Mouse (Mus musculus): ENCODE data around the gene Fam228a. TPM values are rescaled to one million over a fixed set of nuclear protein-coding genes. Genes with fewer than 3 reads are reported as not detected.
"Not testable (repeated sequence)": the region's sequence is repeated elsewhere in the genome, so short reads cannot be mapped to it uniquely, and the experiment has no call there.

The Fam228a gene
- polyA plus RNA-seq, 1 experiment from 2014 or later: 0.13 TPM

DNA sequence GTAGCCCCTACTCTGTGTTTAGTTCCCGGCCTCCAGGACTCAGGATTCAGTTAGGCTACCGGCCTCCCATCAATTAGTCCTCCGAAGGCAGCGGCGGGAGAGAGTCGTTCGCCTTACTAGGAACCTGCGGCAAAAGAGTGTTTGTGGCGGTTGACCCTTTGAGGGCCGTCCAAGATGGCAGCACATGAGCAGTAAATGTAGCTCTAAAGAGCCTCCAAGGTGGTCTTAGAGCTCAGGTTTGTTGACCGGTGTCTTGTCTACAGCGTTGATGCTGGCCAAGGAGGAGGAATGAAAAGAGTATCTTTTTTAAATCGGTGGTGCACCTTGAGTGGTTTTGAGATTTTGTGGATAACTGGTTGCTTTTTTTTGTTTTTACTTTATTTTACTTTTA lies 31.1 kb upstream of the Fam228a start:
- peak overlapping the region; percentile 90 for H3K9ac ChIP-seq (ENCODE audit: low read length)
- H3K9me3 ChIP-seq (ENCODE audit: control insufficient read depth, low read length): no peaks in the 10 kb centered on the region
- H3K4me2 ChIP-seq (ENCODE audit: low read depth, low read length): peak overlapping the region; percentile 94
- peak overlapping the region; percentile 81 for H3K4me3 ChIP-seq (ENCODE audit: low read length)
- peak; percentile 42 for ATAC-seq (ENCODE audit: low read depth)
- H3K36me3 ChIP-seq (ENCODE audit: control insufficient read depth, insufficient read depth, low read length): no peaks in the 10 kb centered on the region
- no peaks in the 10 kb centered on the region; the same call in 1 of the 2 replicates for H3K4me1 ChIP-seq (replicated peaks; ENCODE audit: control insufficient read depth, insufficient read depth, low read length)
- 20% methylated on average over 13 of the region's 13 CpGs for WGBS
- H3K27me3 ChIP-seq (ENCODE audit: control insufficient read depth, insufficient read depth, low read depth, low read length): no peaks in the 10 kb centered on the region
- peak overlapping the region; percentile 90 for H3K27ac ChIP-seq (ENCODE audit: low read length)

DNA sequence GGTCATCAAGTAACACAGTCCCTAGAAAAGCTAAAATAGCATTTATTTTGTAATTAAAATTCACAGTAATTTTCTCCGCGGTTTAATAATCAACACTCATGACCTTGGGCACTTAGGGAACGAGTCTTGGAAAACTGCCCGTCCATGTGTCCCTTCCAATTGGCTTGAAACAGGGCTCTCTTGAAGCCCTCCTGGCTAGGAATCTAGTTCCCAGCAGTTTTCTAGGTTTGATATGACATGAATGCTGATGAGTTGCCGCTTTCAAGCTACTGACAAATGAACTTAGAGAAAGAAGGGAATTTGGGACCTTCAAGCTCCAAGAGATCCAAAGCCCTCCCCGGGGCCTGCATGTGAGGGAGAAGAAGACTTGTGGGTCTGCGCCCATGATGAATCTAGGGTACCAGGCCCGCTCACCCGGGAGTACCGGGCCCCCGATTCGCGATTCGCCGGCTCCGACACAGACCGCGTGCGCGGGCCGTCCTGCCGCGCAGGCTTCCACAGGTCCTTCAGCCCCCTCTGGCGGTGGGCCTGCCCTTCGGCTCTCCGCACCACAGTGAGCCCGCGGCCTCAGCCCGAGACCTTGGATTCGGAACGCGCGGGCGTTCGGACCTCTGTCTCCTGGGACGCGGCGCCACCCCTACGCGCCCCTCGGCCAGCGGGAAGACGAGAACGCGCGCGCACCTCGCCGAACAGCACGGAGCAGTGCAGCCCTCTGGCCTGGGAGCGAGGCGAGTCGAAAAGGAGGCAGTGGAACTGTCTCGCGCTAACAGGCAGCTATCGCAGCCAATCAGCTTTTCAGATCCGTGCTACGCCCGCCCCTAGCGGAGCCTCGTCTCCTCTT lies 30.5 kb upstream of the Fam228a start, which contains the start of the genes Pfn4 and Fam228b:
Gene Pfn4 (plus strand): TSS at position 531 of the 841 bp plus-strand sequence.
Gene Fam228b (minus strand): TSS at position 776 of the 841 bp plus-strand sequence.
- Histone ChIP-seq H3K9me3 (ENCODE audit: control insufficient read depth, low read length) (no peaks in the 10 kb centered on the region), H3K4me2 (ENCODE audit: low read depth, low read length) (peak within 1 kb of the TSS; percentile 94), H3K36me3 (ENCODE audit: control insufficient read depth, insufficient read depth, low read length) (no peaks in the 10 kb centered on the region), H3K4me3 (ENCODE audit: low read length) (peak within 1 kb of the TSS; percentile 81), H3K4me1 (replicated peaks; ENCODE audit: control insufficient read depth, insufficient read depth, low read length) (no peaks in the 10 kb centered on the region; the same call in 1 of the 2 replicates), H3K27ac (ENCODE audit: low read length) (peak within 1 kb of the TSS; percentile 90), H3K9ac (ENCODE audit: low read length) (peak within 1 kb of the TSS; percentile 90), H3K27me3 (ENCODE audit: control insufficient read depth, insufficient read depth, low read depth, low read length) (no peaks in the 10 kb centered on the region)
- peak; percentile 99 for ATAC-seq (ENCODE audit: low read depth)
- 1% methylated on average over 61 of the region's 61 CpGs for WGBS

DNA sequence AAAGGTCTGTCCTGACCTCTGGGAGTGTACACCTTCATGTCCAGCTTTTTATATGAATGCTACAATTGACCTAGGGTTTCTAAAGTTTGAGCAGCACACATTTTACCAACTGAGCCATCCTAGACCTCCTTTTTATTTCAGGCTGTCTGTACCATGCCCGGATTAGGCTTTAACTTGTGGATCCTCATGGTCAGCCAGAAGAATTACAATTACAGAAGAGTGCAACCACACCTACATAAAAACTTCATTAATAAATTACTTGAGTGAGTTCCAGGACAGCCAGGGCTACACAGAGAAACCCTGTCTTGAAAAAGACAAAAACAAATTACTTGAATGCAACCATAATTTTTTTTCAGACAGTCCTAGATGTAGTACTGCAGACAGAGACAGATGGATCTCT lies 18.8 kb upstream of the Fam228a start:
- 94% methylated on average over 1 of the region's 1 CpGs for WGBS
- ATAC-seq (ENCODE audit: low read depth): no peak
- no peak overlapping the region for H3K27ac ChIP-seq (ENCODE audit: low read length)
- no peaks in the 10 kb centered on the region for H3K9me3 ChIP-seq (ENCODE audit: control insufficient read depth, low read length)
- H3K4me3 ChIP-seq (ENCODE audit: low read length): no peak overlapping the region
- no peak overlapping the region for H3K4me2 ChIP-seq (ENCODE audit: low read depth, low read length)
- H3K27me3 ChIP-seq (ENCODE audit: control insufficient read depth, insufficient read depth, low read depth, low read length): no peaks in the 10 kb centered on the region
- H3K9ac ChIP-seq (ENCODE audit: low read length): no peak overlapping the region
- H3K36me3 ChIP-seq (ENCODE audit: control insufficient read depth, insufficient read depth, low read length): no peaks in the 10 kb centered on the region
- H3K4me1 ChIP-seq (replicated peaks; ENCODE audit: control insufficient read depth, insufficient read depth, low read length): no peaks in the 10 kb centered on the region

DNA sequence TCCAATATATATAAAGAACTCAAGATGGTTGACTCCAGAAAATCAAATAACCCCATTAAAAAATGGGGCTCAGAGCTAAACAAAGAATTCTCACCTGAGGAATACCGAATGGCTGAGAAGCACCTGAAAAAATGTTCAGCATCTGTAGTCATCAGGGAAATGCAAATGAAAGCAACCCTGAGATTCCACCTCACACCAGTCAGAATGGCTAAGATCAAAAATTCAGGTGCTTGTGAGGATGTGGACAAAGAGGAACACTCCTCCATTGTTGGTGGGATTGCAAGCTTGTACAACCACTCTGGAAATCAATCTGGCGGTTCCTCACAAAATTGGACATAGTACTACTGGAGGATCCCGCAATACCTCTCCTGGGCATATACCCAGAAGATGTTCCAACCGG lies 16.2 kb upstream of the Fam228a start:
- not testable (repeated sequence) for H3K4me1 ChIP-seq (replicated peaks; ENCODE audit: control insufficient read depth, insufficient read depth, low read length); ATAC-seq (ENCODE audit: low read depth); H3K36me3 ChIP-seq (ENCODE audit: control insufficient read depth, insufficient read depth, low read length); H3K4me3 ChIP-seq (ENCODE audit: low read length); H3K27ac ChIP-seq (ENCODE audit: low read length); H3K27me3 ChIP-seq (ENCODE audit: control insufficient read depth, insufficient read depth, low read depth, low read length); H3K9ac ChIP-seq (ENCODE audit: low read length); H3K4me2 ChIP-seq (ENCODE audit: low read depth, low read length); H3K9me3 ChIP-seq (ENCODE audit: control insufficient read depth, low read length)
- WGBS: 86% methylated on average over 4 of the region's 4 CpGs

DNA sequence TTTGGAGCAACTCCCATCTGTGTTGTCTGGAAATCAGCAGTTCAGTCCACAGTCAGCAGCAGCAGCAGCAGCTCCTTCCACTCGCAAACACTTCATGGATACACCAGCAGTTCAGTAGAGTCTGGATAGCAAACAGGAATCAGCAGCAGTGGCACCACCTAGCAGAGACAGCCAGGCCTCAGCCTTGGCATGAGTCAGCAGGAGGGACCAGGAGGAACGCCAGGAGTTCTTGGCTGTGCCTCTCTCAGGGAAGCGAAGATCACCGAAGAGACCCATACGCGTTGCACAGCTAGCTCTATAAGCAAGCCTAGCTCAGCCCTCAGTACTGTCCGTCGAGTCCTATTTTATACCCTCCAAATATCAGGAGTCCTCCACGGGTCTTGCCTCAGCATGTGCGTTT lies 6.3 kb upstream of the Fam228a start:
- Histone ChIP-seq H3K4me3 (ENCODE audit: low read length) (no peak overlapping the region), H3K4me2 (ENCODE audit: low read depth, low read length) (no peak overlapping the region), H3K4me1 (replicated peaks; ENCODE audit: control insufficient read depth, insufficient read depth, low read length) (no peaks in the 10 kb centered on the region), H3K27ac (ENCODE audit: low read length) (no peak overlapping the region), H3K36me3 (ENCODE audit: control insufficient read depth, insufficient read depth, low read length) (no peaks in the 10 kb centered on the region), H3K9me3 (ENCODE audit: control insufficient read depth, low read length) (no peaks in the 10 kb centered on the region), H3K9ac (ENCODE audit: low read length) (no peak overlapping the region), H3K27me3 (ENCODE audit: control insufficient read depth, insufficient read depth, low read depth, low read length) (no peaks in the 10 kb centered on the region)
- no peak for ATAC-seq (ENCODE audit: low read depth)
- 85% methylated on average over 10 of the region's 10 CpGs for WGBS

DNA sequence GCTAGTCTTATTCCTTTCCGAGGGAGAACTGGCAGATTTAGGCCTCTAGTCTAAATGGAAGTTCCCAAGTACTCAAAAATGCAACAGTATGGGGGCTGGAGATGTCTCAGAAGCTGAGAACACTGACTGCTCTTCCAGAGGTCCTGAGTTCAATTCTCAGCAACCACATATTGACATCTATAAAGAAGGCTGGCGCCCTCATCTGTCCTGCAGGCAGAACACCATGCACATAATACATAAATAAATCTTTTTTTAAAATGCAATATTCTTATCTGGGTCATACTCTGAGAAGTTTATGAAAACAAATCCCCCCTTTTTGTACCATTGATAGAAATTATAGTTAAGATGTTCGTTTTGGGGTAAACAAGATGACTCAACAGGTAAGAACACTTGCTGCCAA lies 4.0 kb upstream of the Fam228a start:
- Histone ChIP-seq H3K4me1 (replicated peaks; ENCODE audit: control insufficient read depth, insufficient read depth, low read length) (no peaks in the 10 kb centered on the region), H3K27me3 (ENCODE audit: control insufficient read depth, insufficient read depth, low read depth, low read length) (no peaks in the 10 kb centered on the region), H3K4me3 (ENCODE audit: low read length) (no peak overlapping the region), H3K4me2 (ENCODE audit: low read depth, low read length) (no peak overlapping the region), H3K9me3 (ENCODE audit: control insufficient read depth, low read length) (no peaks in the 10 kb centered on the region), H3K27ac (ENCODE audit: low read length) (no peak overlapping the region), H3K9ac (ENCODE audit: low read length) (no peak overlapping the region), H3K36me3 (ENCODE audit: control insufficient read depth, insufficient read depth, low read length) (no peaks in the 10 kb centered on the region)
- ATAC-seq (ENCODE audit: low read depth): no peak
- WGBS: 84% methylated on average over 3 of the region's 3 CpGs

DNA sequence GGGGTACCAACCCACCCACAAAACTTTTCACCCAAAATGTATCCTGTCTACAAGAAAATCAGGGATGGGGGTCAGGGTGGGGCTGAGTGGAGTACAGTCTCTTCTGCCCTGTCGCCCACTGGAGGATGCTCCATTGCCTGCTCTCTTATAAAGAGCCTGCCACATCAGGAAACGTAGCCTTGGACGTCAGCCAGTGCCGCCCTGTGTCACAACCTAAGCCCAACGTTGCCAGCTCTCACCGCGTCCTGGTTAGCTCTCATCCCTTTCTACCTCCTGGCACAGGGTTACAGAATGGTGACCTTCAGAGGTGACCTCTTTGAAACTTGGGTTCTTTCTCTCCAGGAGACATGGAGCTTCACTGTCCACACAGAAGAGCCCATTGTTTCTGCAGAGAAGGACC lies 2.6 kb upstream of the Fam228a start:
- H3K9ac ChIP-seq (ENCODE audit: low read length): no peak overlapping the region
- H3K4me3 ChIP-seq (ENCODE audit: low read length): no peak overlapping the region
- H3K4me2 ChIP-seq (ENCODE audit: low read depth, low read length): no peak overlapping the region
- no peaks in the 10 kb centered on the region for H3K27me3 ChIP-seq (ENCODE audit: control insufficient read depth, insufficient read depth, low read depth, low read length)
- no peaks in the 10 kb centered on the region for H3K9me3 ChIP-seq (ENCODE audit: control insufficient read depth, low read length)
- no peaks in the 10 kb centered on the region for H3K4me1 ChIP-seq (replicated peaks; ENCODE audit: control insufficient read depth, insufficient read depth, low read length)
- no peak for ATAC-seq (ENCODE audit: low read depth)
- H3K36me3 ChIP-seq (ENCODE audit: control insufficient read depth, insufficient read depth, low read length): no peaks in the 10 kb centered on the region
- WGBS: 71% methylated on average over 7 of the region's 7 CpGs
- H3K27ac ChIP-seq (ENCODE audit: low read length): no peak overlapping the region

DNA sequence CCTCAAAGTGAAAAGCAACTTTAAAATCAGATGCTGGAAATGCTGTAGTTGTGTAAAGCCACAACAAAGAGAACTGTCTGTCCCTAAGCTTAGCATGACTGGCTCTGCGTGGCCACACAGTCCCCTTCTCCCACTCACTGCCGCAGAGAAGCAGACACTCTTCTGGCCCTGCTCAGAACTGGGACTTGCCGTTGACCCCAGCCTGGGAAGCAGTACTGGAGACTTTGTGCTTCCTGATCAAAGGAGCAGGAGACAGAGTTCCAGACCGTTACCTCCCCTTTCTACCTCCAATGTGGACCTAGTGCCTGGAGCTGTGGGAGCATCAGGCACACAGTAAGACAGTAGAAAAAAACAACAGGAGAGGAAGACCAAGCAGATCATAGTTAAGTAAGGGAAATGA lies 5.9 kb downstream of the Fam228a start:
- no peaks in the 10 kb centered on the region for H3K36me3 ChIP-seq (ENCODE audit: control insufficient read depth, insufficient read depth, low read length)
- H3K4me2 ChIP-seq (ENCODE audit: low read depth, low read length): no peak overlapping the region
- H3K4me1 ChIP-seq (replicated peaks; ENCODE audit: control insufficient read depth, insufficient read depth, low read length): 0 out of 2 replicates have a peak, but pooled peaks cover 4% of the 10 kb centered on the region
- no peak for ATAC-seq (ENCODE audit: low read depth)
- no peak overlapping the region for H3K9ac ChIP-seq (ENCODE audit: low read length)
- no peak overlapping the region for H3K4me3 ChIP-seq (ENCODE audit: low read length)
- no peak overlapping the region for H3K27ac ChIP-seq (ENCODE audit: low read length)
- H3K27me3 ChIP-seq (ENCODE audit: control insufficient read depth, insufficient read depth, low read depth, low read length): no peaks in the 10 kb centered on the region
- H3K9me3 ChIP-seq (ENCODE audit: control insufficient read depth, low read length): no peaks in the 10 kb centered on the region; the same call in 1 of the 2 replicates
- WGBS: 48% methylated on average over 4 of the region's 4 CpGs

DNA sequence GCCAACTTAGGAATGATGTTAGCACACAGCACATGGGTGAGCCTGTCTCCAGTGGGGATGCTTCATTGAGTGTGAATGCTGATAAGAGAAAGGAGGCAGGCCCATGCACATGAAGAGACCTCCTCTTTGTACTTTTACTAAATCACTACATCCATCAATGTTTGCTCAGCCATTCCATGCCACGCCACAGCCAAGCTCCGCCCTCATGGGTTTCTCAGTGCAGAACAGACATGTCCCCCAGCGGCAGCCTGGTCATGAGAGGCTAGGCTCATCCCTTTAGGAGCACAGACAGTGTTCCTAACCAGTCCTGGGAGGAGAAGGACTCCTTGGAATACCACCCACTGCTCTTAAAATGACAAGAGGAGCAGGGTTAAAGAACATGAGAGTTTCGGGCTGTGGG lies 6.6 kb downstream of the Fam228a start:
- no peaks in the 10 kb centered on the region; the same call in 1 of the 2 replicates for H3K9me3 ChIP-seq (ENCODE audit: control insufficient read depth, low read length)
- ATAC-seq (ENCODE audit: low read depth): peak; percentile 41; the same call in 1 of the 2 replicates
- H3K36me3 ChIP-seq (ENCODE audit: control insufficient read depth, insufficient read depth, low read length): no peaks in the 10 kb centered on the region
- WGBS: 47% methylated on average over 4 of the region's 4 CpGs
- no peak overlapping the region for H3K27ac ChIP-seq (ENCODE audit: low read length)
- H3K4me1 ChIP-seq (replicated peaks; ENCODE audit: control insufficient read depth, insufficient read depth, low read length): 0 out of 2 replicates have a peak, but pooled peaks cover 4% of the 10 kb centered on the region
- H3K4me3 ChIP-seq (ENCODE audit: low read length): no peak overlapping the region
- no peak overlapping the region for H3K9ac ChIP-seq (ENCODE audit: low read length)
- no peak overlapping the region for H3K4me2 ChIP-seq (ENCODE audit: low read depth, low read length)
- H3K27me3 ChIP-seq (ENCODE audit: control insufficient read depth, insufficient read depth, low read depth, low read length): no peaks in the 10 kb centered on the region

Measured in lung, embryonic 16.5 days (tissue).